Mouse (Mus musculus) MEL (cell line): ENCODE data around the gene Prkx. TPM values are rescaled to one million over a fixed set of nuclear protein-coding genes. Genes with fewer than 3 reads are reported as not detected.
A peak's percentile ranks its signal among the peaks of the same experiment; 100 is the strongest.

Experiments
- DNase-seq: peaks from one replicate; pipeline ENCODE4 v3.0.0; 2011; ENCODE audit warnings: low read depth, low spot score
- H3K27ac ChIP-seq: 2 replicates; pipeline ENCODE4 v1.5.1; 2012; ENCODE audit warnings: low read depth, mild to moderate bottlenecking, control low read depth, low read length, moderate library complexity; ENCODE audit not compliant: control insufficient read depth
- H3K27me3 ChIP-seq, 2 experiments: fragments of 150-350 bp in 1 of 2; sonication (generic) in 1 of 2; 2 replicates each; pipeline ENCODE4 v1.6.1; 2012; ENCODE audit warnings: low read length in 2 of 2, mild to moderate bottlenecking in 2 of 2, improper control_type of control experiment in 1 of 2, moderate library complexity in 1 of 2; ENCODE audit not compliant: insufficient read depth in 2 of 2, control insufficient read depth in 1 of 2
- H3K36me3 ChIP-seq, 2 experiments: 2 replicates each; pipeline ENCODE4 v1.6.1; 2012 to 2014; ENCODE audit warnings: low read length in 2 of 2, improper control_type of control experiment in 1 of 2, inconsistent platforms in 1 of 2, mild to moderate bottlenecking in 1 of 2; ENCODE audit not compliant: insufficient read depth in 2 of 2, control insufficient read depth in 1 of 2
- H3K4me1 ChIP-seq, 2 experiments: fragments of 150-350 bp in 1 of 2; sonication (generic) in 1 of 2; 2 replicates each; pipeline ENCODE4 v1.6.1; 2012; ENCODE audit warnings: low read length in 2 of 2, improper control_type of control experiment in 1 of 2, mild to moderate bottlenecking in 1 of 2; ENCODE audit not compliant: insufficient read depth in 2 of 2, control insufficient read depth in 1 of 2
- H3K4me3 ChIP-seq, 2 experiments: fragments of 150-350 bp in 1 of 2; sonication (generic) in 1 of 2; 2 replicates each; pipeline ENCODE4 v1.5.1; 2012; ENCODE audit warnings: low read depth in 2 of 2, low read length in 2 of 2, mild to moderate bottlenecking in 2 of 2, moderate library complexity in 2 of 2, control low read depth in 1 of 2, improper control_type of control experiment in 1 of 2; ENCODE audit not compliant: control insufficient read depth in 1 of 2, insufficient read depth in 1 of 2
- H3K79me2 ChIP-seq: 2 replicates; pipeline ENCODE4 v1.6.1; 2012; ENCODE audit warnings: mild to moderate bottlenecking, low read length, moderate library complexity; ENCODE audit not compliant: control insufficient read depth, poor library complexity, insufficient read depth
- H3K9ac ChIP-seq: 2 replicates; pipeline ENCODE4 v1.6.1; 2012; ENCODE audit warnings: low read depth, mild to moderate bottlenecking, control low read depth, low read length, moderate library complexity; ENCODE audit not compliant: control insufficient read depth, poor library complexity, severe bottlenecking
- H3K9me3 ChIP-seq: fragments of 150-350 bp; sonication (generic); replicated peaks from 2 replicates; pipeline ENCODE4 v1.6.1; 2012; ENCODE audit warnings: mild to moderate bottlenecking, low read length, improper control_type of control experiment, moderate library complexity; ENCODE audit not compliant: insufficient read depth
- CHD1 ChIP-seq: IDR thresholded peaks from 2 replicates; pipeline ENCODE4 v1.6.1; 2012; ENCODE audit warnings: low read depth, mild to moderate bottlenecking, inconsistent platforms, low read length, improper control_type of control experiment
- CHD2 ChIP-seq: IDR thresholded peaks from 2 replicates; pipeline ENCODE4 v1.6.1; 2011; ENCODE audit warnings: low read length, improper control_type of control experiment
- CTCF ChIP-seq, 3 experiments: IDR thresholded peaks in 2 of 3; conservative IDR thresholded peaks in 1 of 3; 2 replicates each; pipeline ENCODE4 v1.5.1; 2011 to 2012; ENCODE audit warnings: low read length in 3 of 3, low read depth in 2 of 3, mild to moderate bottlenecking in 2 of 3, improper control_type of control experiment in 1 of 3, inconsistent platforms in 1 of 3, mixed read lengths in 1 of 3, moderate library complexity in 1 of 3; ENCODE audit not compliant: control insufficient read depth in 1 of 3, insufficient read depth in 1 of 3, poor library complexity in 1 of 3, severe bottlenecking in 1 of 3
- ELF1 ChIP-seq: IDR thresholded peaks from 2 replicates; pipeline ENCODE4 v1.6.1; 2014; ENCODE audit warnings: low read depth, mild to moderate bottlenecking, inconsistent platforms, low read length, improper control_type of control experiment, moderate library complexity
- GABPA ChIP-seq: IDR thresholded peaks from 2 replicates; pipeline ENCODE4 v1.6.1; 2012; ENCODE audit warnings: low read depth, mild to moderate bottlenecking, inconsistent platforms, low read length, improper control_type of control experiment, moderate library complexity
- HCFC1 ChIP-seq: IDR thresholded peaks from 2 replicates; pipeline ENCODE4 v1.6.1; 2012; ENCODE audit warnings: low read depth, mild to moderate bottlenecking, inconsistent platforms, low read length, improper control_type of control experiment, moderate library complexity
- MAFK ChIP-seq: IDR thresholded peaks from 2 replicates; pipeline ENCODE4 v1.6.1; 2011; ENCODE audit warnings: low read depth, mild to moderate bottlenecking, low read length, improper control_type of control experiment, borderline replicate concordance
- MAZ ChIP-seq: IDR thresholded peaks from 2 replicates; pipeline ENCODE4 v1.6.1; 2012; ENCODE audit warnings: low read depth, mild to moderate bottlenecking, inconsistent platforms, low read length, improper control_type of control experiment
- MXI1 ChIP-seq: IDR thresholded peaks from 2 replicates; pipeline ENCODE4 v1.6.1; 2011; ENCODE audit warnings: mild to moderate bottlenecking, low read depth, low read length, improper control_type of control experiment
- NELFE ChIP-seq: IDR thresholded peaks from 2 replicates; pipeline ENCODE4 v1.6.1; 2011; ENCODE audit warnings: low read depth, low read length, improper control_type of control experiment
- NRF1 ChIP-seq: IDR thresholded peaks from 2 replicates; pipeline ENCODE4 v1.6.1; 2014; ENCODE audit warnings: low read depth, mild to moderate bottlenecking, inconsistent platforms, low read length, improper control_type of control experiment, moderate library complexity; ENCODE audit not compliant: poor library complexity, insufficient read depth, severe bottlenecking
- POLR2A ChIP-seq, 2 experiments: IDR thresholded peaks; 2 replicates each; pipeline ENCODE4 v1.6.1; 2011 to 2012; ENCODE audit warnings: low read length in 2 of 2, mild to moderate bottlenecking in 2 of 2, control low read depth in 1 of 2, improper control_type of control experiment in 1 of 2, low read depth in 1 of 2, moderate library complexity in 1 of 2; ENCODE audit not compliant: control insufficient read depth in 1 of 2, insufficient read depth in 1 of 2, poor library complexity in 1 of 2
- POLR2AphosphoS2 ChIP-seq: IDR thresholded peaks from 2 replicates; pipeline ENCODE4 v1.6.1; 2011; ENCODE audit warnings: low read length, improper control_type of control experiment
- POLR2AphosphoS5 ChIP-seq: IDR thresholded peaks from 2 replicates; pipeline ENCODE4 v1.6.1; 2012; ENCODE audit warnings: low read depth, borderline replicate concordance, mild to moderate bottlenecking, inconsistent platforms, low read length, moderate library complexity, mixed read lengths
- SIN3A ChIP-seq: IDR thresholded peaks from 2 replicates; pipeline ENCODE4 v1.6.1; 2012; ENCODE audit warnings: low read length, improper control_type of control experiment, inconsistent platforms
- TBP ChIP-seq: IDR thresholded peaks from 2 replicates; pipeline ENCODE4 v1.8.0; 2011; ENCODE audit warnings: low read depth, low read length, improper control_type of control experiment
- USF1 ChIP-seq: IDR thresholded peaks from 2 replicates; pipeline ENCODE4 v1.6.1; 2014; ENCODE audit warnings: low read depth, mild to moderate bottlenecking, inconsistent platforms, low read length, improper control_type of control experiment, moderate library complexity
- USF2 ChIP-seq, 2 experiments: IDR thresholded peaks; 2 replicates each; pipeline ENCODE4 v1.6.1; 2011 to 2012; ENCODE audit warnings: improper control_type of control experiment in 2 of 2, low read length in 2 of 2, borderline replicate concordance in 1 of 2, inconsistent platforms in 1 of 2, low read depth in 1 of 2, mild to moderate bottlenecking in 1 of 2; ENCODE audit not compliant: insufficient read depth in 1 of 2
- ZKSCAN1 ChIP-seq: IDR thresholded peaks from 2 replicates; pipeline ENCODE4 v1.6.1; 2012; ENCODE audit warnings: low read depth, mild to moderate bottlenecking, inconsistent platforms, low read length, improper control_type of control experiment, moderate library complexity
- ZNF384 ChIP-seq: IDR thresholded peaks from 2 replicates; pipeline ENCODE4 v1.6.1; 2012; ENCODE audit warnings: low read depth, mild to moderate bottlenecking, inconsistent platforms, low read length, improper control_type of control experiment
- polyA plus RNA-seq, 2 experiments: library from polyadenylated mRNA; stranded (reverse) in 1 of 2; unstranded in 1 of 2; fragments of >175 nt in 1 of 2; fragments of >200 nt in 1 of 2; gene quantifications; 2 replicates each; pipeline versions ENCODE4 v1.2.1 to v1.2.4; 2012; ENCODE audit warnings: low replicate concordance in 2 of 2, low read depth in 1 of 2; ENCODE audit not compliant: insufficient read length in 2 of 2, insufficient read depth in 1 of 2, missing spikeins in 1 of 2
- total RNA-seq: library from RNA; depleted of rRNA; stranded (reverse); fragments of 300-350 nt; gene quantifications from 2 replicates; pipeline ENCODE4 v1.2.3, GENCODE M21; 2012; rRNA removed

The Prkx gene
- total RNA-seq = 4.3 and 4.4 TPM in 2 replicates
- polyA plus RNA-seq = 1 to 10 TPM in 1 of 2 experiments, not detected in 1; 6.7 TPM

- DNase-seq = peak; percentile 78
- H3K27ac ChIP-seq = peak within 1 kb of the TSS; percentile 71
Measured at GRCm38 (mm10) chrX:77796238-77796835, at the start of gene Prkx. Gene Prkx (minus strand): TSS chrX:77796278.

GRCm38 (mm10) chrX:77812031-77812430 lies 16.0 kb upstream of the Prkx start:
- DNase-seq = no peak
- H3K9ac ChIP-seq = no peak overlapping the region
- no peaks in the 10 kb centered on the region for H3K4me1 ChIP-seq
- H3K9me3 ChIP-seq = no peaks in the 10 kb centered on the region
- H3K27me3 ChIP-seq = no peaks in the 10 kb centered on the region
- TF ChIP-seq CTCF (IDR thresholded peaks at IDR 0.05 in 2 of 3, conservative IDR thresholded peaks at IDR 0.05 in 1 of 3; ENCODE audit: control insufficient read depth in 1 of 3, insufficient read depth in 1 of 3, low read depth in 2 of 3, low read length in 3 of 3, poor library complexity in 1 of 3, severe bottlenecking in 1 of 3) (no peak), MAFK (no peak), SIN3A (no peak)
- H3K79me2 ChIP-seq = no peaks in the 10 kb centered on the region
- H3K4me3 ChIP-seq = no peak overlapping the region
- H3K27ac ChIP-seq = no peak overlapping the region
- H3K36me3 ChIP-seq = no peaks in the 10 kb centered on the region

More at GRCm38 (mm10) chrX:77796238-77796835, at the start of gene Prkx:
- Histone ChIP-seq H3K9ac (peak within 1 kb of the TSS; percentile 76), H3K4me3 (peak within 1 kb of the TSS; percentile 88 to 92), H3K79me2 (peaks cover 2% of the 10 kb centered on the region), H3K36me3 (peaks cover 0 to 4% of the 10 kb centered on the region in 2 experiments; a peak in 2 of 4 replicates), H3K9me3 (no peaks in the 10 kb centered on the region), H3K4me1 (peaks cover 0 to 3% of the 10 kb centered on the region in 2 experiments; a peak in 1 of 4 replicates), H3K27me3 (no peaks in the 10 kb centered on the region)
- TF ChIP-seq SIN3A (no peak; the same call in 1 of the 2 replicates), ELF1 (peak; percentile 61), HCFC1 (peak; percentile 49), ZNF384 (no peak), POLR2AphosphoS5 (no peak), MXI1 (no peak; the same call in 1 of the 2 replicates), POLR2AphosphoS2 (peak; percentile 54; the same call in 1 of the 2 replicates), GABPA (no peak), MAZ (no peak), ZKSCAN1 (no peak), CHD1 (no peak), USF1 (no peak), TBP (0 out of 2 replicates have a peak, but pooled peaks have one; percentile 40), POLR2A (IDR thresholded peaks at IDR 0.05; ENCODE audit: control insufficient read depth in 1 of 2, insufficient read depth in 1 of 2, low read depth in 1 of 2, low read length in 2 of 2, poor library complexity in 1 of 2) (peak; percentile 14 to 64; a peak in 1 of 4 replicates), NELFE (no peak; the same call in 1 of the 2 replicates), USF2 (IDR thresholded peaks at IDR 0.05; ENCODE audit: borderline replicate concordance in 1 of 2, insufficient read depth in 1 of 2, low read depth in 1 of 2, low read length in 2 of 2) (no peak), NRF1 (no peak), CTCF (IDR thresholded peaks at IDR 0.05 in 2 of 3, conservative IDR thresholded peaks at IDR 0.05 in 1 of 3; ENCODE audit: control insufficient read depth in 1 of 3, insufficient read depth in 1 of 3, low read depth in 2 of 3, low read length in 3 of 3, poor library complexity in 1 of 3, severe bottlenecking in 1 of 3) (no peak), CHD2 (no peak)
